Mouse (Mus musculus) CH12.LX (cell line): ENCODE results near the gene Tmem174.

ENCODE experiments used
- CHD1 ChIP-seq: IDR thresholded peaks from 2 replicates; pipeline ENCODE4 v1.6.1; 2012; ENCODE audit warnings: low read depth, low read length, improper control_type of control experiment, inconsistent platforms
- CHD2 ChIP-seq: IDR thresholded peaks from 2 replicates; pipeline ENCODE4 v1.6.1; 2011; ENCODE audit warnings: low read length, improper control_type of control experiment
- EP300 ChIP-seq: IDR thresholded peaks from 2 replicates; pipeline ENCODE4 v1.6.1; 2011; ENCODE audit warnings: low read length, improper control_type of control experiment

- no peak for TF ChIP-seq EP300
- TF ChIP-seq CHD1: no peak
- TF ChIP-seq CHD2: no peak
Observed at GRCm38 (mm10) chr13:98652194-98652593, 15.0 kb upstream of the Tmem174 start.
